Mouse (Mus musculus) right cerebral cortex, postnatal 4 days (tissue): ENCODE results near the gene Sparc.

Experiments
- DNase-seq: peaks from one replicate; pipeline ENCODE4 v3.0.0-alpha.2; 2022

Gene Sparc

GRCm38 (mm10) chr11:55404659-55405457 lies 18.1 kb downstream of the Sparc start:
- no peak for DNase-seq

- no peak for DNase-seq
Measured at GRCm38 (mm10) chr11:55400863-55401262, 22.1 kb downstream of the Sparc start.

GRCm38 (mm10) chr11:55398371-55398770 lies 24.6 kb downstream of the Sparc start:
- no peak for DNase-seq

- DNase-seq, result no peak
Measured at GRCm38 (mm10) chr11:55397441-55397840, 25.5 kb downstream of the Sparc start.

DNA sequence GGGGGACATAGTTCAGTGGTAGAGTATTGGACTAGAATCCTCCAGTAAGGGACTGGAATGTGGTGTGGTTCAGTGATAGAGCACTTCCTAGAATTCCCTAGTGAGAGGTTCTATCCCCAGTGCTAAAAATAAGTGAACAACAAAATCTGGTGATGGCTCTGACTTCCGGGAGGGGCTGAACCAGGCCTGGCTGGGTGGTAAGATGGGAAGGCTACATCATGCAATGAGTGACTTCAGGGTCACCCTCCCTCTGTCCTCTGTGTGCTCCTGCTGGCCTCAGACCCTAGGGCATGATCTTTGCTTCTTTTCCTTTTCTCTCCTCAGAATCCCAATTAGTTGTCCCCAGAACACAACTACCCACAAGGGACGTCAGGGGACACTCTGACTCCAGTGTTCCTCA lies 25.9 kb downstream of the Sparc start:
- DNase-seq, result no peak

DNA sequence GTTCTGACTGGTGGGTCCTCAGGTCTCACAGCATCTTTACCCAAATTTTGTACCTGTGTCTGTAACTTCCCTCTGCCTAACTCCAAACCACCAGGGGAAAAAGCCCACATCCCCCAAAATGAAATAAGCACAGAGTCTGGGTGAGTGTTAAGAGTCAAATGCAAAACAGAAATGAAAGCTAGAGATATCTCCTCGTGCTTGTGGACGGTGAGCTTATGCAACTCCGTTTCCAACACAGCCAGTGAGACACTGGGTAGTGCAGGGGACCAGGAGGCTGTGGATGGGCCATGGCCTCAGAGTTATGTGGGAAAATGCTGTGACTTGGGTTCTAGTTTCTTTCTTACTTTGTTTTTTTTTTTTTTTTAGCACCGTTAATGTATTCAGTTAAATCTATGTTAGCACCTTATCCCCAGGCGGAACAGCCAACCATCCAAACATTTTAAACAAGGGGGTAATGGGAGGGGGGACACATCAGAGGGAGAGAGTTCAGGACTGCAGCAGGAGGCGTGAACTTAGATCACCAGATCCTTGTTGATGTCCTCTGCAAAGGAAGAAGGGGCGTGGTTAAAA lies 27.8 kb downstream of the Sparc start:
- no peak for DNase-seq

DNA sequence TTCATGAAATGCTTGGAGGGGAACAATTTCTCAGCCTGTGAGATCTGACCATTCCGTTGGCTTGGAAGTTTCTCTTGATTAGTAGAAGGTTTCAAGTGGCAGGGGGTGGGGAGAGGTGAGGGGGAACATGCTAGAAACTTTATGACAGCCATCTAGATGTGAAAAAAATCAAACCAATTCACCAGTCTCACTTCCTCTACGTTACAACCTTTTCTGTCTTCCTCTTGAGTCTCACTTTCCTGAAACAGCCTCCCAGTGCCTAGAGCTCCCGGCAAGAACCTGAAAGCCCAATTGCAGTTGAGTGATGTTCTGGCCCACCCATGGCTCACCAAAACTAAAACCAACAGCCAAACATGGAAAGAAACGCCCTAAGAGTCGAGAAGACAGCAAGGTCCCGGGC lies 28.4 kb downstream of the Sparc start:
- no peak for DNase-seq

GRCm38 (mm10) chr11:55392474-55392873 lies 30.5 kb downstream of the Sparc start:
- DNase-seq, result no peak

GRCm38 (mm10) chr11:55389778-55390177 lies 33.2 kb downstream of the Sparc start:
- DNase-seq, result peak; percentile 38

DNA sequence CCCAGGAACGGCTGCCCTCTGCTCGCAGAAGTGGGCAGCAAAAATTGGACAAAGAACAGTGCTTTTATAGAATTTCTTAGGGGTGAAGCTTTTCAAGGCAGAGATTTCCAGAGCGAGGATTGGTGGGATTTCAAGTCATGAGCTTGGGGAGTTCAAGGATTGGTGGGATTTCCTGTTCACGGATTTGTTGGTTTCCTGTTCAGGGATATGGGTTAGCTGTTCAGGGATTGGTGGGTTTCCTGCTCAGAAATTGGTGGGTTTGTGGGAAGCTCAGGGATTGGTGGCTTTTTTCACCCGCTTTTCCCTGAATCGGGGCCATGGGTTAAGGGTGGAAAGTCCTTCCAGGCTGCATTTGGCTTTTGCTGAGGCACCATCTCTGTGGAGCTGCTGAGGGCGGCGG lies 35.4 kb downstream of the Sparc start:
- DNase-seq, result no peak

DNA sequence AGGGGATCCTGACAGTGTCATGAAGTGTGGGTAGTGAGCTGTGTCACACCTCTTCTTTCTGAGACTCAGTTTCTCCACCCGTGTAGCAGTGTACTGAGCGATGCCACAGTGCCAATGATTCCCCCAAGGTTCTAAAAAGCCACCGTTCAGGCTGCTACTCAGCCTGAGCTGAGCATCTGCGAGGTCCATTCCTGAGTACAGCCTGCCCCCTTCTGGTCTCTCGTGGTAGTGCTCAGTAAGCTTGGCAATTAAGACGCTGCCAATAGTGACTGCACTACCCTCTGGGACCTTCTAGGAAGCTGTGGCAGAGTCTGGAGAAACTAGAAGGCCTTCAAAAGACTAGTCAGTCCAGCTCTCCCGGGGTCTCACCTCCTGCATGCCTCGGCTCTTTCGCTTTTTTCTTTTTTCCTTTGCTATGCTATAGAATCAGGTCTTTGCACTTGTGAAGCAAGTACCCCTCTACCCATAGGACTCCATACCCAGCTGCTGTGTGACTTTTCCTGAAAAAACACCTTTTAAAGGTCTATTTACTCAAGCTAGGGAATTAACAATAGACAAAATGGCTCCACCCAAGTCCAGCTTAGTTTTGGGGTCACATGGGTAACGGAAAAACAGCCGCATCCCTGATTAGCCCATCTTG lies 36.4 kb downstream of the Sparc start:
- DNase-seq, result peak; percentile 94

DNA sequence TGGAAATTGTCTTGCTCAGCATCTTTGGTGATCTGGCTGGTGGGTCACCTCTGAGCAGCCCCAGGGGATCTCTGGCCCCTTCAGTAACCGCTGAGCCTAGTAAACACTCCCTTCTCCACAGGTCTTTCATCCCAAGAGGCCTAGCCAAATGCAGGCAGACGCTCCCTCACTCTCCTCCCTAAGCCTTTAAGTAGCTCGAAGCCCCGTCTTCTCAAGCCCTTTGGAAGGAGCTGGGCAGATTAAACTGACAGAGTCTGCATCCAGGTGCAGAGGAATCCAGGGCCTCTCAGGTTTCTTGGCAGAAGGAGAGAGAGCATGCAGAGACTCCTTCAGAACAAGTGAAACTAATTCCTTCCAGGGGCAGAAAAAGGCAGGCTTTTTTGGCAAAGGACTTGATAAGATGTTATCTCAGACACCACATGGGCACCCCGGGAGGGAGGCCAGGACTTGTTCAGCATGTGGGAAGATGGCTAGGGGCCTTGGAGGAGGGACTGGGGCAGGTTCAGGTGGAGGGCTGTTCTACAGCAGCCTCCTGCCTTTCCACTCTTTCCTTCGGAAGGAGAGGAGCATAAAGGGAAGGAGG lies 39.4 kb downstream of the Sparc start:
- no peak for DNase-seq

GRCm38 (mm10) chr11:55380908-55381307 lies 42.1 kb downstream of the Sparc start:
- DNase-seq, result no peak

DNA sequence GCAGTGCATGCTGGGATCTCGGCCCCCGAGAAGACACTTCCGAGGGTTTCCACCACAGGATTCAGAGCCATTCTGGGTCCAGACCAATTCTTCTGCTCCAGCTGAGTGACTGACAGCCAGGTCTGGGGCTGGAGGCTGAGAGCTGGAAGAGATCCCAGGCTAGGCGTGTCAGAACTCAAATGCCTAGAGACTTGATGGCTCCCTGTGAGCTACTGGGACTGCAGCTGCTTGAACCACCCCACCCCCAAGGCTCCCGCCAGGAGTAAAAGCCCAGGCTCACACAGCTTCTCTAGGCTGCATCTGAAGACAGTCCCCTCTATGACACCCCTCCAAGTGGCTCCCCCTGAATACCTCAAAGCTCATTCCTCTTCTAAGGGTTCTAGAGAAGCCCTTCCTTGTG lies 44.6 kb downstream of the Sparc start:
- peak; percentile 55 for DNase-seq

- DNase-seq, result no peak
Measured at GRCm38 (mm10) chr11:55373838-55374237, 49.1 kb downstream of the Sparc start.

GRCm38 (mm10) chr11:55373373-55373772 lies 49.6 kb downstream of the Sparc start:
- no peak for DNase-seq

GRCm38 (mm10) chr11:55372001-55372400 lies 51.0 kb downstream of the Sparc start:
- DNase-seq, result no peak

DNA sequence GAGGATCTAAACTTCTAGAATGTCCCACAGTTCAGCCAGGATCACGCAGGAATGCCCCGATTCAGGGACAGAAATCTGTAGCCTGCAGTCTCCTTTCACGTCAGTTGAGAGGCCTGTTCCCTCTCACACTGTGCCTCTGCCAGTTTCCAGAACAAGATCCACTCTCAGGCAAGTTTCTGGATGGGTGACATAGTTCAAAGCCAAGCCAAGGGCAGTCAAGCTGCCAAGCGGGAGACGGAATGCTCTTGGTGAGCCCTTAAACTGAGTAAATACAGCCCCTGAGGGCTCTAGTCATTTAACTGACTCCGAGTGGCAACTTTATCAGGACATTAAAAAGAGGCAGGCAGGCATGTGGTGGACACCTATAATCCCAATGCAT lies 53.9 kb downstream of the Sparc start:
- DNase-seq, result no peak

GRCm38 (mm10) chr11:55368388-55369092 lies 54.4 kb downstream of the Sparc start:
- DNase-seq, result no peak

GRCm38 (mm10) chr11:55367783-55368182 lies 55.2 kb downstream of the Sparc start:
- no peak for DNase-seq

DNA sequence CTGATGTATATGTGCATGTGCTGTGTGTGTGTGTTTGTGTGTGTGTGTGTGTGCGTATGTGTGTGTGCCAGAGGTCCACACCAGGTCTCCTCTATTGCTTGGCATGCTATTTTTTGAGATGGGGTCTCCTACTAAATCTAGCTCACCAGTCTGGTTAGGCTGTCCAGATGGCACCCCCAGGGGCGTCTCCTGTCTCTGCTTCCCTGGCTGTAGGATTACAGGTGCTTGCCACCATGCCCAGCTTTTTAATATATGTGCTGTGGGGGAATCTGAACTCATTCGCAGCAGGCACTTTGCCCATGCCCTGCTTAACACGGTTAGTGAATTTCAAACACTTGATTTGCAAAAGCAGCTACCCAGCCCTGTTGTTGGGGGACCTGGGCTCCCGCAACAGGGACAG lies 57.1 kb downstream of the Sparc start:
- DNase-seq, result no peak

- DNase-seq, result no peak
Measured at GRCm38 (mm10) chr11:55365242-55365641, 57.7 kb downstream of the Sparc start.

DNA sequence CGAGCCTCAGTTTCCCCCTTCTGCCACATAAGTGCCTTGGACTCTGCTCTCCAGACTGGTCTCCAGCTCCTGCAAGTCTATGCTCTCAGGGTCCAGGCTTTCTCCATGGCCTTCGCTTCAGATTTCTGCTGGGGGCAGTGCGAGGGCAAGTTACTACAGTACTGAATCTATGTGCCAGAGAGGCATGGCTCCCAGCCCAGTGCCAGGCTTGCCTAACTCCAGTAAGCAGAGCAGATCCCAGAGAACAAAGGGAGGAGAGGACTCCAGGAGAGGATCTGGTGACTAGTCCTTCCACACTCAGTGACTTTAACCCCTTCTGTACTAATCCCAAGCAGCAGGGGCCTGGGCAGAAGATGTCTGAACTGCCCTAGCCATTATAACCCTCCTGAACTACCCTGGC lies 58.3 kb downstream of the Sparc start:
- DNase-seq, result no peak
